ENCODE assay signal across 29 mouse cellular contexts in genomic region chr5:22017896-22018295, GRCm38 (mm10).
DNase-seq lines count a peak whose midpoint lies in the region; ATAC-seq and TF ChIP-seq lines count a peak whose summit lies in the region.
"Had no signal": no experiment of that assay in that cellular context is flagged by ENCODE, and none has a peak within 500 bp of the region (broad histone marks: within the 10 kb centered on the region; RNA-seq: fewer than 3 reads in every experiment).

No protein-coding gene starts in this region.

- ATAC-seq in midbrain, postnatal 0 days (ENCODE audit: low FRiP score) = no peak
- no peak for ATAC-seq in midbrain, embryonic 16.5 days
- ATAC-seq: activated CD4-positive, CD25-positive, alpha-beta regulatory T cell, adult 4 months; inflammation-experienced regulatory T-cells, adult 6 months had no signal

- H3K27me3 ChIP-seq in midbrain, postnatal 0 days (ENCODE audit: insufficient read depth, low read length) = no peaks in the 10 kb centered on the region
- H3K27me3 ChIP-seq in midbrain, embryonic 16.5 days (ENCODE audit: control insufficient read depth, insufficient read depth, low read depth, low read length) = no peaks in the 10 kb centered on the region
- H3K27me3 ChIP-seq: CH12.LX; forebrain, embryonic 12.5 days; heart, embryonic 15.5 days had no signal

- H3K9me3 ChIP-seq in midbrain, postnatal 0 days (ENCODE audit: low read length) = no peaks in the 10 kb centered on the region
- no peaks in the 10 kb centered on the region for H3K9me3 ChIP-seq in midbrain, embryonic 16.5 days (replicated peaks; ENCODE audit: control insufficient read depth, low read length, poor library complexity, severe bottlenecking)
- H3K9me3 ChIP-seq: forebrain, embryonic 12.5 days; heart, embryonic 15.5 days had no signal

- H3K36me3 ChIP-seq in midbrain, postnatal 0 days (ENCODE audit: insufficient read depth, low read length) = no peaks in the 10 kb centered on the region
- H3K36me3 ChIP-seq in midbrain, embryonic 16.5 days (ENCODE audit: control insufficient read depth, insufficient read depth, low read length) = no peaks in the 10 kb centered on the region
- H3K36me3 ChIP-seq: forebrain, embryonic 12.5 days; heart, embryonic 15.5 days had no signal

- no peak overlapping the region for H3K9ac ChIP-seq in midbrain, postnatal 0 days (replicated peaks; ENCODE audit: low read length, poor library complexity, severe bottlenecking)
- no peak overlapping the region for H3K9ac ChIP-seq in midbrain, embryonic 16.5 days (ENCODE audit: low read depth, low read length)
- H3K9ac ChIP-seq: forebrain, embryonic 12.5 days; heart, embryonic 15.5 days; hindbrain, embryonic 14.5 days; liver, embryonic 14.5 days had no signal

- no peaks in the 10 kb centered on the region for H3K4me1 ChIP-seq in midbrain, postnatal 0 days (ENCODE audit: insufficient read depth, low read length)
- no peaks in the 10 kb centered on the region for H3K4me1 ChIP-seq in midbrain, embryonic 16.5 days (ENCODE audit: control insufficient read depth, insufficient read depth, low read length)
- H3K4me1 ChIP-seq: forebrain, embryonic 12.5 days; heart, embryonic 15.5 days had no signal

- no peak overlapping the region for H3K4me2 ChIP-seq in midbrain, postnatal 0 days (ENCODE audit: low read depth, low read length, poor library complexity, severe bottlenecking)
- no peak overlapping the region for H3K4me2 ChIP-seq in midbrain, embryonic 16.5 days (ENCODE audit: low read length)
- H3K4me2 ChIP-seq: forebrain, embryonic 12.5 days; heart, embryonic 15.5 days; hindbrain, embryonic 14.5 days had no signal

- 86% methylated on average over 3 of the region's 3 CpGs for WGBS in midbrain, postnatal 0 days
- WGBS in midbrain, embryonic 16.5 days = 92% methylated on average over 3 of the region's 3 CpGs

- H3K27ac ChIP-seq in midbrain, postnatal 0 days (ENCODE audit: low read depth, low read length) = no peak overlapping the region
- H3K27ac ChIP-seq in midbrain, embryonic 16.5 days (ENCODE audit: low read length) = no peak overlapping the region
- H3K27ac ChIP-seq: forebrain, embryonic 12.5 days; heart, embryonic 15.5 days; hindbrain, embryonic 14.5 days; liver, embryonic 14.5 days; stomach, postnatal 0 days had no signal

- peak; percentile 32 for DNase-seq in midbrain, postnatal 0 days (ENCODE audit: low spot score)
- peak; percentile 82 for DNase-seq in cerebellum, adult 11-12 months
- peak; percentile 86 for DNase-seq in cerebellum, adult 9-11 months
- DNase-seq in spleen, postnatal 4 days (ENCODE audit: low spot score in 2 of 2) = no peak
- no peak for DNase-seq in adrenal gland, adult 8-10 months
- DNase-seq in heart, postnatal 14 days = no peak
- DNase-seq: adrenal gland, adult 2 months; B cell, adult 2 months; gastrocnemius, postnatal 10 days; heart, postnatal 36 days; kidney, adult 11 months; layer of hippocampus, postnatal 36 days; liver; lung, adult 2 months; lung, postnatal 10 days; midbrain, embryonic 14.5 days; spleen, adult 18-20 months; thymus, adult 18-20 months; thymus, postnatal 36 days had no signal

- no peak for TF ChIP-seq CTCF in midbrain, postnatal 0 days (IDR thresholded peaks at IDR 0.05)

- intact Hi-C loops in heart, postnatal 14 days (cut with DNase I) = no loop called here

- H3K4me3 ChIP-seq in midbrain, postnatal 0 days (ENCODE audit: low read depth, low read length) = no peak overlapping the region
- no peak overlapping the region for H3K4me3 ChIP-seq in midbrain, embryonic 16.5 days (ENCODE audit: low read depth, low read length)
- H3K4me3 ChIP-seq: erythroblast, embryonic 14.5 days; forebrain, embryonic 12.5 days; heart, embryonic 15.5 days had no signal

Comparison
In these comparisons a context has a peak if more than half of its experiments do, and no peak if none do; other contexts are left out.
1. DNase-seq: peak in midbrain, postnatal 0 days (single experiment), cerebellum, adult 11-12 months (single experiment) and cerebellum, adult 9-11 months (single experiment); none in spleen, postnatal 4 days (0 of 2), adrenal gland, adult 8-10 months (single experiment) and heart, postnatal 14 days (0 of 2).